Mouse (Mus musculus) embryonic facial prominence, embryonic 15.5 days (tissue): ENCODE measurements around the gene Lmo1. TPM values are rescaled to one million over a fixed set of nuclear protein-coding genes. Genes with fewer than 3 reads are reported as not detected.
"Not testable (repeated sequence)": the region's sequence is repeated elsewhere in the genome, so short reads cannot be mapped to it uniquely, and the experiment has no call there.

Experiments
- ATAC-seq: fragments of 200-750 bp; cut with Nextera tagmentation; 2 replicates; pipeline ENCODE4 v1.8.0; 2017; ENCODE audit warnings: low read depth, moderate TSS enrichment; ENCODE audit not compliant: insufficient number of reproducible peaks, low FRiP score, low TSS enrichment
- H3K27ac ChIP-seq: fragments of 300-500 bp; sonication (generic); replicated peaks from 2 replicates; pipeline ENCODE4 v1.5.1; 2015; ENCODE audit warnings: mild to moderate bottlenecking, inconsistent platforms
- H3K27me3 ChIP-seq: fragments of 300-500 bp; sonication (generic); 2 replicates; pipeline ENCODE4 v1.6.1; 2015; ENCODE audit warnings: inconsistent platforms
- H3K36me3 ChIP-seq: fragments of 300-500 bp; sonication (generic); 2 replicates; pipeline ENCODE4 v1.6.1; 2015; ENCODE audit warnings: mild to moderate bottlenecking, inconsistent platforms
- H3K4me1 ChIP-seq: fragments of 300-500 bp; sonication (generic); 2 replicates; pipeline ENCODE4 v1.6.1; 2015; ENCODE audit warnings: inconsistent platforms
- H3K4me2 ChIP-seq: fragments of 300-500 bp; sonication (generic); replicated peaks from 2 replicates; pipeline ENCODE4 v1.6.1; 2015; ENCODE audit warnings: mild to moderate bottlenecking, inconsistent platforms
- H3K4me3 ChIP-seq: fragments of 300-500 bp; sonication (generic); replicated peaks from 2 replicates; pipeline ENCODE4 v1.5.1; 2015; ENCODE audit warnings: mild to moderate bottlenecking, inconsistent platforms
- H3K9ac ChIP-seq: fragments of 300-500 bp; sonication (generic); 2 replicates; pipeline ENCODE4 v1.6.1; 2015; ENCODE audit warnings: inconsistent platforms
- H3K9me3 ChIP-seq: fragments of 300-500 bp; sonication (generic); replicated peaks from 2 replicates; pipeline ENCODE4 v1.6.1; 2016; ENCODE audit warnings: inconsistent platforms
- WGBS: fragments of 180-500 bp; shearing (Covaris S2); methylation state at CpG from one replicate; pipeline ENCODE4 v1.1.7; 2015; 5-methylcytosine and 5-hydroxymethylcytosine counted together
- polyA plus RNA-seq: library from polyadenylated mRNA; unstranded; fragments of >200 nt; fragmentation: Nextera tagmentation; extraction: Ambion mirVana; gene quantifications from 2 replicates; pipeline ENCODE4 v1.2.1, GENCODE M21; 2015

Lmo1 gene
- polyA plus RNA-seq, 1 experiment from 2014 or later = 82.9 TPM

DNA sequence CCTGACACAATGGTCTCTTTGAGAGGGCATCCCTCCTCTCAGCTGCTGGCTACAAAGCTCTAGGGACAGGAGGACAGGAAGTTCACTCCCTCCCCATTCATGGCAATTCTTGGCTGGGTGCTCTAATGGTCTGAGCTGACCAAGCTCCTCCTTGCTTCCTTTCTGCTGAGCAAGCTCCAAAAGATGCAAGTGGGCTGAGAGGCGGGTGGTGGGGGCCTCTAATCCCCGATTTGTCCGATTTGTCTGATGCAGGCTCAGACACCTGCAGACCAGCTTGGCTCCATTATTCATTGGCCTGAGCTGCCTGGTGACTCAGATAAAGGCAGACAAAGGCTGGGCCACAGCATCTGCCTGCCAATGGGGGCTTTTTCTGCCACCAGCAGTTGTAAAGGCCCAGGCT is 33.3 kb downstream of the Lmo1 start:
- H3K4me1 ChIP-seq = peaks cover 35% of the 10 kb centered on the region
- H3K36me3 ChIP-seq = no peaks in the 10 kb centered on the region
- H3K4me3 ChIP-seq = no peak overlapping the region
- WGBS = 38% methylated on average over 3 of the region's 3 CpGs
- H3K4me2 ChIP-seq = no peak overlapping the region
- H3K9ac ChIP-seq = no peak overlapping the region
- no peak overlapping the region for H3K27ac ChIP-seq
- H3K9me3 ChIP-seq = no peaks in the 10 kb centered on the region
- no peak for ATAC-seq
- no peaks in the 10 kb centered on the region for H3K27me3 ChIP-seq

DNA sequence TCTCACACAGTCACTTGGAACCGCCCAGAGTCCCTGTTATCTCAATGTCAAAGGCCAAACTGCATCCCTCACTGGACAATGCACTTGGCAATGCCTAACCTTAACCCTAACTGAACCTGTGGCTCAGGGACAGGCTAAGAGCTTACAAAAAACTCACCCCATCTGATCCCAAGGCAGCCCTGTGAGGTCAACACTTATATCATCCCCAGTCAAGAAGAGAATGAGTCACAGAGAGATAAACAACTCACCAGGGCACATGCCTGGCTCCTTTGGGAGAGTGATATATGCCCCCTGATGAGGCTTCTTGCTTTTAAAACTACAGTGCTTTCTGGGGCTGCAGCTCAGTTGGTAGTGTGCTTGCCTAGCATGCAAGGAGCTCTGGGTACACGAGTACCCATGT is 34.0 kb downstream of the Lmo1 start:
- Histone ChIP-seq H3K9me3 (no peaks in the 10 kb centered on the region), H3K36me3 (no peaks in the 10 kb centered on the region), H3K4me3 (no peak overlapping the region), H3K4me2 (no peak overlapping the region), H3K4me1 (peaks cover 35% of the 10 kb centered on the region), H3K27ac (no peak overlapping the region), H3K9ac (no peak overlapping the region), H3K27me3 (no peaks in the 10 kb centered on the region)
- 69% methylated on average over 2 of the region's 2 CpGs for WGBS
- no peak for ATAC-seq

DNA sequence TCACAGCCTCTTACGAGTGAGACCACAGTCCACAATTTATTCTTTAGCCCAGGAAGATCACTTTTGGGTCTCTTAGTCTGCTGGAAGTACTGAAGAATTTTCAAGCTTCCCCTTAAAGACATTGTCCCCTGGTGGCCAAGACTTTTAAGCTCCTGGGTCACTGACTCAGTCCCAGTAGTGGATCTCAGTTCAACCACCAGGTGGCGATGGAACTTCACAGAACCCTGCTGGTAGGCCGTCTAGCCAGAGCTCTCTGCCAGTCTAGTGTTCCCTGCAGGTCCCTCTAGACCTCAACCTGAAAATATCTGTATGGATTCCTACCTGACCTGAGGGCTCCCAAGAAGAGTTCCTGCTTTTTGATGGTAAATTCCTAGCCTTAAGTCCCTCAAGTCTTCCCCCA is 35.6 kb downstream of the Lmo1 start:
- Histone ChIP-seq H3K36me3 (no peaks in the 10 kb centered on the region), H3K4me1 (peaks cover 24% of the 10 kb centered on the region)

DNA sequence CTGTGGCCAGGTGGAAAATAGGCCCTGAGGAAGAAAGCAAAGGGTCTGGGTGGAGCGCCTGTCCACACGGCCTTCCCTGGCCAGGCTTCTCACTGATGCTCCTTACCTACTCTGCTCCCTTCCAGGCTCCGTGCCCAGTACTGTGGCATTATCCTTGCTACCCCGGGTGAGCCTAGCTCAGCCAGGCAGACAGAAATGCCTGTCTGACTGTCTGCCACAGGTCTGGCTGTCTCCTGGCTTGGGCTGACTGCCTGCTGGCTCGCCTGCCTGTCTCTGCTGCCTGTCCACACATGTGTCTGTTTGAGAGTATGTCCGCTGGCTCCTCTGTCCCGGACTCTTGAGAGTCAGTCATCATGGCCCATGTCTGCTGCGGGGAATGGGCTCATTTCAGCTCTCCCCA is 37.6 kb downstream of the Lmo1 start:
- Histone ChIP-seq H3K9ac (no peak overlapping the region), H3K36me3 (no peaks in the 10 kb centered on the region), H3K27ac (no peak overlapping the region), H3K4me3 (no peak overlapping the region), H3K4me2 (no peak overlapping the region), H3K9me3 (no peaks in the 10 kb centered on the region), H3K4me1 (0 out of 2 replicates have a peak, but pooled peaks cover 5% of the 10 kb centered on the region), H3K27me3 (no peaks in the 10 kb centered on the region)
- WGBS = 73% methylated on average over 8 of the region's 8 CpGs
- ATAC-seq = no peak

More for the DNA sequence above, 35.6 kb downstream of the Lmo1 start:
- Histone ChIP-seq H3K4me2 (no peak overlapping the region), H3K9me3 (no peaks in the 10 kb centered on the region), H3K27me3 (no peaks in the 10 kb centered on the region), H3K9ac (no peak overlapping the region), H3K27ac (no peak overlapping the region), H3K4me3 (no peak overlapping the region)
- 5% methylated on average over 3 of the region's 3 CpGs for WGBS
- no peak for ATAC-seq

DNA sequence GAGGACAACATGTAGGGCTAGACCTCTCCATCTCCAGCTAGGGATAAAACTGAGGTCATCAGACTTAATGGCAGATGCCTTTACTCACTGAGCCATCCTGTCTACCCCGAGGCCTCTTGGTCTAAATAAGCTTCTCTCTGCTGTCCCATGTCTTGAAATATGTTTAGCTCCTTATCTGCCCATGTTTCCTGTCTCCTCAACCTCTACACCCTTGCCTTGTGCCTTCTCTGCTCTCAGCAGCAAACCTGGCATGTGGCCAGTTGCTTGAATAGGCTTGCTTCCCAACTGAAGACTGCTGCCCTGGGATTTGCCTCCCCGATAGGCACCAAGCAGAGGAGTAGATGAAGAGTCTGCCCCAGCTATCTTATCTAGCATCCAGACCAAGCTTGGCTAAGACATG is 43.4 kb downstream of the Lmo1 start:
- no peak overlapping the region for H3K4me2 ChIP-seq
- no peaks in the 10 kb centered on the region for H3K9me3 ChIP-seq
- no peak overlapping the region for H3K9ac ChIP-seq
- no peak overlapping the region for H3K27ac ChIP-seq
- no peaks in the 10 kb centered on the region for H3K36me3 ChIP-seq
- 70% methylated on average over 2 of the region's 2 CpGs for WGBS
- no peaks in the 10 kb centered on the region for H3K27me3 ChIP-seq
- ATAC-seq = no peak
- H3K4me3 ChIP-seq = no peak overlapping the region
- no peaks in the 10 kb centered on the region for H3K4me1 ChIP-seq

DNA sequence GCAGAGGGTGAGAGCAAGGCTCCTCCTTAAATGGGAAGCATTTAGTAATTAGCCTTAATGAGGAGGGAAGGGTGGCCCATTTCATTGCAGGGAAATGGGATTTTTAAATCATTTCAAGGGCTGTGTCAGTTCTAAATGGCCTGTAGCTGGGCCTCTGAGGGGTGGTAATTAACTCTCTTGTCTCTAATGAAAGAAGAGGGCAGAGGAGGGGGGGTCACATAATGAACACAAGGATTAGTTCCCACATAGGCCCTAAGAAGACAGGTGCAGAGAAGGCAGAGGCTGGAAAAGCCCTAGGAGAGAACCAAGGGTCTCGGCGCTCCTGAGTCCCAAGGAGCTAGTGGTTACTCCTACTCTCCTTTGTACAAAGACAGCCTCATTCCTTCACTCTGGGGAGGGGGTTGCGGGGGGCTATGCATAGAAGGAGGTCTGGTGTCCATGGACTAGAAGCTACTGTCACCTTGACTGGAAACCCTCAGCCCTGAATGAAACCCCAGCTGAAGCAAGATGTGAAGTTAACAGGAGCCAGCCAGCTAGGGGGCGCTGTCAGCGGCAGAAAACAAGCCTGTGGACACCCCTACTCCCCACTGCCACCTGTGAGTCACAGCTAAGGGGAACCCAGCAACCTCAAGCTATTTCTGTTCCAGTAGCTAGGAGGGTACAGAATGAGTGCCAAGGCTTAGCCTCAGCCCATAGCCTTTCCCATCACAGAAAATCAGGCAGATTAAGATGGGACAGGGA is 44.9 kb downstream of the Lmo1 start:
- 76% methylated on average over 5 of the region's 5 CpGs for WGBS
- no peaks in the 10 kb centered on the region for H3K4me1 ChIP-seq
- no peaks in the 10 kb centered on the region for H3K27me3 ChIP-seq
- no peaks in the 10 kb centered on the region for H3K36me3 ChIP-seq
- H3K9ac ChIP-seq = no peak overlapping the region
- no peak for ATAC-seq
- H3K27ac ChIP-seq = no peak overlapping the region
- no peak overlapping the region for H3K4me3 ChIP-seq
- no peak overlapping the region for H3K4me2 ChIP-seq
- H3K9me3 ChIP-seq = no peaks in the 10 kb centered on the region

DNA sequence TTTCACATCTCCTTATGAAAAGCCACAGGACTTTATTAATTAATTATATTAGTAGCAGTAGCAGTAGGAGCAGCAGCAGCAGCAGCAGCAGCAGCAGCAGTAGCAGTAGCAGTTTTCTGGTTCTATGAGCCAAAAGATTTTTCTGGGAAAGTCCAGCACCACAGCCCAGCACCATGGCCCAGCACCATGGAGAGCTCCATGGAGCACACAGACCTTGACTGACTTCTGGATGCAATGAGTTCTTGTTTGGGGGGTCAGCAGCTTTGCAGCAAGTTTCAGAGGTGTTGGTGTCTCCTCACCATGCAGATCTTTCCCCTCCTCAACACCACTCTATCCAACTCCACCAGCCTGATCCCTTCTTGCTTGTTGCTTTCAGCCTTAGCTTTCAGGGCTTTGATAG is 45.6 kb downstream of the Lmo1 start:
- no peak overlapping the region for H3K4me2 ChIP-seq
- H3K9me3 ChIP-seq = no peaks in the 10 kb centered on the region

DNA sequence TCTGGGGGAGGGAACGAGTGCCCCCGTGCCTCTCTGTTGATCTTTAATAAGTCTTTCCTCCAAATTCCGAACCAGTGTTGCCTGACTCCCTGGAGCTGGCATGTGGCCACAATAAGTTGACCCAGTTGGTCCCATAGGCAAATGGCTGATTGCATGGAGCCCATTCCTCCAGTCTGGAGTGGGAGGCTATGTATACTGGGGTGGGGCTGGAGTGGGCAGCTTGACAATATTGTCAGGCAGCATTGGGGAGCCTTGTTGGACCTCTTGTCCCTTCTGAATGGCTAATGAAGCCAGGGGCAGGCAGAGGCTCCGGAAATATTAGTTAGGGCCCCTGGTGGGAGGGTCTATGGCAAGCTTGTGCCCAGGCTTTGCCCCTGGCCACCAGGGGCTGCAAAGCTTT is 59.1 kb downstream of the Lmo1 start:
- no peaks in the 10 kb centered on the region for H3K4me1 ChIP-seq

More for the DNA sequence above, 45.6 kb downstream of the Lmo1 start:
- Histone ChIP-seq H3K4me1 (no peaks in the 10 kb centered on the region), H3K9ac (no peak overlapping the region), H3K27me3 (no peaks in the 10 kb centered on the region), H3K27ac (no peak overlapping the region), H3K4me3 (no peak overlapping the region), H3K36me3 (no peaks in the 10 kb centered on the region)
- ATAC-seq = no peak

DNA sequence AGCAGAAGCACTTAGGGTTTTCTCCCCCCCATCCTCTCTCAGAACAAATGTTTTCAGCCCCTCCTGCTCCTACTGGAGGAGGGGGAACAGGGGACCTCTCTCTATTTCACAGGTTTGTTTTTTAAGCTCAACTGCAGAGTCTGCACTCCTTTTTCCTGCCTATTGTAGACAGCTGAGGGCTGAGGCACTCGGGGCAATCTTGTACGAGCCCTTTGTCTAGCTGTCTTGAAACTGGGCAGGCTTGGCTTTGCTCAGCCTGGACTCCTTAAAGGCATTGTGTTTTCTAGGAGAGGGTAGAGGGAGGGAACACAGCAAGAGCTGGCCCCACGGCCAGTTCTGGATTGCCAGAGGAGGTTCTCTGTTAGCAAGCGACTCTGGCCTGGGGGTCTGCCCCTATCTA is 59.5 kb downstream of the Lmo1 start:
- not testable (repeated sequence) for H3K36me3 ChIP-seq, H3K27ac ChIP-seq, ATAC-seq, H3K4me2 ChIP-seq, H3K4me3 ChIP-seq, H3K9ac ChIP-seq, H3K27me3 ChIP-seq, H3K4me1 ChIP-seq, H3K9me3 ChIP-seq
- WGBS = 63% methylated on average over 1 of the region's 4 CpGs

More for the DNA sequence above, 59.1 kb downstream of the Lmo1 start:
- Histone ChIP-seq H3K9ac (no peak overlapping the region), H3K36me3 (no peaks in the 10 kb centered on the region), H3K27me3 (no peaks in the 10 kb centered on the region), H3K27ac (no peak overlapping the region), H3K9me3 (no peaks in the 10 kb centered on the region), H3K4me3 (no peak overlapping the region), H3K4me2 (no peak overlapping the region)
- no peak for ATAC-seq
- 61% methylated on average over 4 of the region's 4 CpGs for WGBS

DNA sequence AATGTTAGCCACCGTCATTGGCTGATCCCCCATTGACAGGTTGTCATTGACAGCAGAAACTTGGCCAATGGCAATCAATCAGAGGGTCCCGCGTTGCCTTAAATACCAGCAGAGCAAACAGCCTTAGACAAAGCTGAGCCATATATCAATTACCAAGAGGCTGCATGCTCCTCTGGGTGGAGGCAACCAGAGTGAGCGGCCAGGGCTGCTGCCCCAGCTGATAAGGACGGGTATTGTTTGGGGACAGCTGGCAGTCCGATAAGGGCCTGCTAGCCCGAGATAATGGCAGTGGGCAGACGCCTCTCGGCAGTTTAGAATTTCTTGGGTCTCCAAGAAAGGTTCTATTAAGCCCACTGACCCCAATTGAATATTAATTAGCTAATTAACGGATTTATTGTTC is 60.1 kb downstream of the Lmo1 start:
- WGBS = 54% methylated on average over 10 of the region's 10 CpGs
- Histone ChIP-seq H3K4me3 (no peak overlapping the region), H3K27me3 (no peaks in the 10 kb centered on the region), H3K36me3 (no peaks in the 10 kb centered on the region), H3K9me3 (no peaks in the 10 kb centered on the region), H3K4me2 (no peak overlapping the region), H3K4me1 (no peaks in the 10 kb centered on the region), H3K9ac (no peak overlapping the region), H3K27ac (no peak overlapping the region)
- no peak for ATAC-seq

DNA sequence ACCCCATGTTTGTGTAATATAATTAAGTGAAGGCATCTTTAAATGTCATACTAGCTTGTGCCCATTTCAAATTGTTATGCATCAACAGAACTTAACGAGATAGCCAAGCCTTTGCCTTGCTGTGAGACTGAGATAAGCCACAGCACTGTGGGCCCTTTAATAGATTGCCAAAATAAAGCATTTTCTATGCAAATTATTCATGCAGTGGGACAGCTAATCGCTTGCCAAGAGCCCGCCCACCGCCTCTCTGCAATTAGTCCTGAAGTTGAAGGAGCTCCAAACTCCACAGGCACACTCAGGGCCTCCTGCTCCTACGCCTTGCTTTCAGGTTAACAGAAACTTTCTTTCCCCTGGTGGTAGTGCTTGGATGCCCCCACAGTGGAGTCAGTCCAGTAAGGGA is 64.0 kb downstream of the Lmo1 start:
- Histone ChIP-seq H3K27me3 (no peaks in the 10 kb centered on the region), H3K36me3 (no peaks in the 10 kb centered on the region), H3K4me2 (no peak overlapping the region), H3K9me3 (no peaks in the 10 kb centered on the region), H3K9ac (no peak overlapping the region), H3K4me3 (no peak overlapping the region), H3K27ac (no peak overlapping the region), H3K4me1 (no peaks in the 10 kb centered on the region)
- WGBS = 71% methylated on average over 5 of the region's 5 CpGs
- no peak for ATAC-seq

DNA sequence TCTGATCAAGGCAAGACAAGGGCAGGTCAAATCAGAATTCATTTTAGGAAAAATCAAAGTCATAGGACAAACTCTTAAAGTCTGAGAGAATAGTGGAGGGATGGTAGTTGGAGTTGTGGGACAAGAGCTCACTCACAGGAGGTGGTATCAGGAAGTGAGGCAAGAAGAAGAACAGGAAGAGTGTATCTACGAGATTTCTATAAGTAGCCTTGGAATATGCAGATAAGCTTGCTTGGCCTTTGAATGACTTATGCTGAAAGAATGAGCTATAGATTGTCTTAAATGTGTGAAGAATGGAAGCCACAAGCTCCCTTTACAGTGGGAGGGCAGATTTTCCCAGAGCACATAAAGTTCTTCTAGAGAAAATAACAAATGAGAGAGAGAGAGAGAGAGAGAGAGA is 70.1 kb downstream of the Lmo1 start:
- ATAC-seq = no peak
- Histone ChIP-seq H3K9ac (no peak overlapping the region), H3K4me1 (no peaks in the 10 kb centered on the region), H3K36me3 (no peaks in the 10 kb centered on the region), H3K4me3 (no peak overlapping the region), H3K9me3 (no peaks in the 10 kb centered on the region), H3K27ac (no peak overlapping the region), H3K27me3 (no peaks in the 10 kb centered on the region), H3K4me2 (no peak overlapping the region)
- 48% methylated on average over 1 of the region's 1 CpGs for WGBS
